Mouse (Mus musculus) kidney, postnatal 25 days (tissue): ENCODE measurements around the gene Nt5dc3.

Experiments
- DNase-seq, 2 experiments: peaks; one replicate each; pipeline ENCODE4 v3.0.0; 2021; ENCODE audit warnings: mixed read lengths in 2 of 2

Nt5dc3 gene

DNA sequence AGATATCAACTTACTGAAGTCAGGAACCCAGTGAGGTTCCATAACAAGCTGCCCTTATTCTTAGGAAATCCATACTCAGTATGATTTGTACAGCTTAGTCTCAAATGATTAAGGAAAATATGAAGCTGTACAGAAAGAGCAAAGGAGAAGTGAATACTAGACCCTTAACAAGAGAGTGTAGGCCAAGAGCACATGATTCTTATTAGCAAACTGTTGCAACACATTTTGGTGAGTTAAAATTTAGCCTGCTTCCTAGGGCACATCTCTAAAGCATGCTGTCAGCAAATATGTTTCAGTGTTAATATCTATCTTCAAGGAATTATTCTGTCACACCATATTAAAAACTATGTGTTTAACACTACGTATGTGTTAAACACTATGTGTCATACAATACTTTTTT is 107.6 kb downstream of the Nt5dc3 start:
- DNase-seq = no peak
